Mouse (Mus musculus) testis, adult 2 months (tissue): ENCODE measurements around the gene Wdsub1.

ENCODE experiments used
- CTCF ChIP-seq: fragments of 200-500 bp; IDR thresholded peaks from 2 replicates; pipeline ENCODE4 v1.5.1; 2012; ENCODE audit warnings: low read depth, mild to moderate bottlenecking, inconsistent platforms, low read length, moderate library complexity; ENCODE audit not compliant: control insufficient read depth, insufficient read depth, insufficient replicate concordance
- POLR2A ChIP-seq: fragments of 200-500 bp; IDR thresholded peaks from 2 replicates; pipeline ENCODE4 v1.6.1; 2012; ENCODE audit warnings: low read depth, mild to moderate bottlenecking, inconsistent platforms, low read length, moderate library complexity; ENCODE audit not compliant: control insufficient read depth

GRCm38 (mm10) chr2:59828103-59828655 lies 54.2 kb downstream of the Wdsub1 start:
- TF ChIP-seq CTCF (no peak), POLR2A (no peak)
